Mouse (Mus musculus) limb, embryonic 13.5 days (tissue): ENCODE measurements around the gene Tulp4. TPM values are rescaled to one million over a fixed set of nuclear protein-coding genes. Genes with fewer than 3 reads are reported as not detected.
A peak's percentile ranks its signal among the peaks of the same experiment; 100 is the strongest.
"Not testable (repeated sequence)": the region's sequence is repeated elsewhere in the genome, so short reads cannot be mapped to it uniquely, and the experiment has no call there.

Source experiments
- ATAC-seq: fragments of 200-750 bp; cut with Nextera tagmentation; 2 replicates; pipeline ENCODE4 v1.8.0; 2017; ENCODE audit warnings: low read depth, moderate number of reproducible peaks, moderate TSS enrichment; ENCODE audit not compliant: low FRiP score
- H3K27ac ChIP-seq: fragments of 300-500 bp; sonication (generic); 2 replicates; pipeline ENCODE4 v1.5.1; 2015; ENCODE audit warnings: inconsistent platforms, mild to moderate bottlenecking, moderate library complexity
- H3K27me3 ChIP-seq: fragments of 300-500 bp; sonication (generic); 2 replicates; pipeline ENCODE4 v1.6.1; 2015; ENCODE audit warnings: mild to moderate bottlenecking, inconsistent platforms
- H3K36me3 ChIP-seq: fragments of 300-500 bp; sonication (generic); 2 replicates; pipeline ENCODE4 v1.6.1; 2015; ENCODE audit warnings: inconsistent platforms, mild to moderate bottlenecking, moderate library complexity
- H3K4me1 ChIP-seq: fragments of 300-500 bp; sonication (generic); 2 replicates; pipeline ENCODE4 v1.6.1; 2015; ENCODE audit warnings: inconsistent platforms
- H3K4me2 ChIP-seq: fragments of 300-500 bp; sonication (generic); replicated peaks from 2 replicates; pipeline ENCODE4 v1.6.1; 2015; ENCODE audit warnings: inconsistent platforms, mild to moderate bottlenecking, moderate library complexity
- H3K4me3 ChIP-seq: fragments of 300-500 bp; sonication (generic); 2 replicates; pipeline ENCODE4 v1.5.1; 2015; ENCODE audit warnings: moderate library complexity, mild to moderate bottlenecking, inconsistent platforms
- H3K9ac ChIP-seq: fragments of 300-500 bp; sonication (generic); 2 replicates; pipeline ENCODE4 v1.6.1; 2015; ENCODE audit warnings: mild to moderate bottlenecking, inconsistent platforms
- H3K9me3 ChIP-seq: fragments of 300-500 bp; sonication (generic); 2 replicates; pipeline ENCODE4 v1.6.1; 2016; ENCODE audit warnings: inconsistent platforms
- WGBS: fragments of 180-500 bp; shearing (Covaris S2); methylation state at CpG from one replicate; pipeline ENCODE4 v1.1.7; 2015; 5-methylcytosine and 5-hydroxymethylcytosine counted together
- polyA plus RNA-seq: library from polyadenylated mRNA; unstranded; fragments of >200 nt; fragmentation: Nextera tagmentation; extraction: Ambion mirVana; gene quantifications from 2 replicates; pipeline ENCODE4 v1.2.1, GENCODE M21; 2015

Tulp4 gene
- polyA plus RNA-seq, 1 experiment from 2014 or later, result 114 TPM

- H3K9ac ChIP-seq, ATAC-seq, H3K9me3 ChIP-seq, H3K27ac ChIP-seq, H3K36me3 ChIP-seq, H3K27me3 ChIP-seq, H3K4me1 ChIP-seq: not testable (repeated sequence)
- H3K4me3 ChIP-seq, result peak overlapping the region; percentile 27
- 0% methylated on average over 16 of the region's 20 CpGs for WGBS
- H3K4me2 ChIP-seq, result peak overlapping the region; percentile 54
Observed at GRCm38 (mm10) chr17:6257070-6257456, 150.8 kb downstream of the Tulp4 start.

GRCm38 (mm10) chr17:6269876-6270831, 163.9 kb downstream of the Tulp4 start:
- H3K9me3 ChIP-seq, H3K27me3 ChIP-seq, H3K27ac ChIP-seq, H3K36me3 ChIP-seq, H3K4me1 ChIP-seq: not testable (repeated sequence)
- ATAC-seq, result peak; percentile 82
- Histone ChIP-seq H3K4me3 (peak overlapping the region; percentile 49), H3K4me2 (peak overlapping the region; percentile 64), H3K9ac (peak overlapping the region; percentile 72)
- under 1% methylated on average over 74 of the region's 84 CpGs for WGBS

GRCm38 (mm10) chr17:6270840-6271239, 164.6 kb downstream of the Tulp4 start:
- H3K9me3 ChIP-seq, H3K27me3 ChIP-seq, H3K36me3 ChIP-seq, H3K27ac ChIP-seq, H3K4me1 ChIP-seq: not testable (repeated sequence)
- 0% methylated on average over 22 of the region's 25 CpGs for WGBS
- ATAC-seq, result peak; percentile 7; the same call in 1 of the 2 replicates
- H3K9ac ChIP-seq, result peak overlapping the region; percentile 72
- peak overlapping the region; percentile 49 for H3K4me3 ChIP-seq
- H3K4me2 ChIP-seq, result peak overlapping the region; percentile 64

- not testable (repeated sequence) for H3K36me3 ChIP-seq, H3K4me2 ChIP-seq, ATAC-seq, H3K27me3 ChIP-seq, H3K9me3 ChIP-seq, H3K27ac ChIP-seq, H3K4me1 ChIP-seq, H3K4me3 ChIP-seq, H3K9ac ChIP-seq
- 88% methylated on average over 6 of the region's 6 CpGs for WGBS
Observed at GRCm38 (mm10) chr17:6271970-6272369, 165.7 kb downstream of the Tulp4 start.

GRCm38 (mm10) chr17:6274693-6275092, 168.5 kb downstream of the Tulp4 start:
- H3K4me2 ChIP-seq, ATAC-seq, H3K27me3 ChIP-seq, H3K9me3 ChIP-seq, H3K36me3 ChIP-seq, H3K4me3 ChIP-seq, H3K4me1 ChIP-seq, H3K9ac ChIP-seq, H3K27ac ChIP-seq: not testable (repeated sequence)
- 90% methylated on average over 5 of the region's 6 CpGs for WGBS

- not testable (repeated sequence) for H3K27me3 ChIP-seq, H3K4me2 ChIP-seq, H3K9me3 ChIP-seq, H3K9ac ChIP-seq, H3K4me3 ChIP-seq, H3K27ac ChIP-seq, ATAC-seq, H3K4me1 ChIP-seq, H3K36me3 ChIP-seq
- 61% methylated on average over 8 of the region's 8 CpGs for WGBS
Observed at GRCm38 (mm10) chr17:6279205-6279604, 173.0 kb downstream of the Tulp4 start.

- ATAC-seq, H3K4me1 ChIP-seq, H3K4me3 ChIP-seq, H3K27me3 ChIP-seq, H3K27ac ChIP-seq, H3K36me3 ChIP-seq, H3K9me3 ChIP-seq, H3K4me2 ChIP-seq, H3K9ac ChIP-seq: not testable (repeated sequence)
- WGBS, result 89% methylated on average over 9 of the region's 10 CpGs
Observed at GRCm38 (mm10) chr17:6279772-6280171, 173.5 kb downstream of the Tulp4 start.

- not testable (repeated sequence) for H3K4me3 ChIP-seq, ATAC-seq
- WGBS, result 90% methylated on average over 18 of the region's 19 CpGs
Observed at GRCm38 (mm10) chr17:6280513-6280912, 174.3 kb downstream of the Tulp4 start.

GRCm38 (mm10) chr17:6283137-6283536, 176.9 kb downstream of the Tulp4 start:
- not testable (repeated sequence) for H3K4me3 ChIP-seq, H3K27ac ChIP-seq, H3K4me2 ChIP-seq, ATAC-seq, H3K9me3 ChIP-seq, H3K36me3 ChIP-seq, H3K27me3 ChIP-seq, H3K4me1 ChIP-seq, H3K9ac ChIP-seq
- WGBS, result 93% methylated on average over 8 of the region's 10 CpGs

More at GRCm38 (mm10) chr17:6280513-6280912, 174.3 kb downstream of the Tulp4 start:
- H3K27me3 ChIP-seq, H3K9ac ChIP-seq, H3K9me3 ChIP-seq, H3K27ac ChIP-seq, H3K36me3 ChIP-seq, H3K4me1 ChIP-seq, H3K4me2 ChIP-seq: not testable (repeated sequence)

GRCm38 (mm10) chr17:6286169-6286568, 179.9 kb downstream of the Tulp4 start:
- H3K36me3 ChIP-seq, H3K4me2 ChIP-seq, ATAC-seq, H3K27me3 ChIP-seq, H3K4me3 ChIP-seq, H3K9me3 ChIP-seq, H3K9ac ChIP-seq, H3K27ac ChIP-seq, H3K4me1 ChIP-seq: not testable (repeated sequence)
- WGBS, result 88% methylated on average over 5 of the region's 5 CpGs

GRCm38 (mm10) chr17:6289045-6289444, 182.8 kb downstream of the Tulp4 start:
- H3K27me3 ChIP-seq, H3K9ac ChIP-seq, ATAC-seq, H3K4me2 ChIP-seq, H3K4me1 ChIP-seq, H3K4me3 ChIP-seq, H3K27ac ChIP-seq, H3K9me3 ChIP-seq, H3K36me3 ChIP-seq: not testable (repeated sequence)
- 91% methylated on average over 12 of the region's 12 CpGs for WGBS

- not testable (repeated sequence) for H3K4me3 ChIP-seq, H3K27ac ChIP-seq, H3K27me3 ChIP-seq, H3K4me2 ChIP-seq, ATAC-seq, H3K4me1 ChIP-seq, H3K9ac ChIP-seq, H3K36me3 ChIP-seq, H3K9me3 ChIP-seq
- WGBS, result no CpG with 5 or more reads among the region's 5 CpGs
Observed at GRCm38 (mm10) chr17:6293882-6294281, 187.6 kb downstream of the Tulp4 start.
